Mouse (Mus musculus): ENCODE measurements around the gene Casq2.
"Not testable (repeated sequence)": the region's sequence is repeated elsewhere in the genome, so short reads cannot be mapped to it uniquely, and the experiment has no call there.

Gene Casq2

GRCm38 (mm10) chr3:102135389-102136113 lies 49.3 kb downstream of the Casq2 start:
- no peak for DNase-seq (ENCODE audit: low spot score in 2 of 2)

- no peak for DNase-seq (ENCODE audit: low spot score in 2 of 2)
These were observed 50.9 kb downstream of the Casq2 start for GRCm38 (mm10) chr3:102137158-102137557.

- DNase-seq (ENCODE audit: low spot score in 2 of 2) = no peak
These were observed 52.7 kb downstream of the Casq2 start for GRCm38 (mm10) chr3:102138899-102139298.

- no peak for DNase-seq (ENCODE audit: low spot score in 2 of 2)
These were observed 54.4 kb downstream of the Casq2 start for GRCm38 (mm10) chr3:102140606-102141005.

GRCm38 (mm10) chr3:102141451-102141850 lies 55.2 kb downstream of the Casq2 start:
- no peak for DNase-seq (ENCODE audit: low spot score in 2 of 2)

- DNase-seq (ENCODE audit: low spot score in 2 of 2) = no peak
These were observed 55.7 kb downstream of the Casq2 start for GRCm38 (mm10) chr3:102141893-102142292.

GRCm38 (mm10) chr3:102142947-102143346 lies 56.7 kb downstream of the Casq2 start:
- DNase-seq (ENCODE audit: low spot score in 2 of 2) = no peak

- no peak for DNase-seq (ENCODE audit: low spot score in 2 of 2)
These were observed 57.3 kb downstream of the Casq2 start for GRCm38 (mm10) chr3:102143536-102143935.

GRCm38 (mm10) chr3:102144401-102144800 lies 58.2 kb downstream of the Casq2 start:
- DNase-seq (ENCODE audit: low spot score in 2 of 2) = no peak

GRCm38 (mm10) chr3:102145645-102146386 lies 59.6 kb downstream of the Casq2 start:
- DNase-seq (ENCODE audit: low spot score in 2 of 2) = no peak

- DNase-seq (ENCODE audit: low spot score in 2 of 2) = no peak
These were observed 60.2 kb downstream of the Casq2 start for GRCm38 (mm10) chr3:102146428-102146827.

- no peak for DNase-seq (ENCODE audit: low spot score in 2 of 2)
These were observed 61.0 kb downstream of the Casq2 start for GRCm38 (mm10) chr3:102147189-102147588.

- no peak for DNase-seq (ENCODE audit: low spot score in 2 of 2)
These were observed 63.7 kb downstream of the Casq2 start for GRCm38 (mm10) chr3:102149941-102150340.

- no peak for DNase-seq (ENCODE audit: low spot score in 2 of 2)
These were observed 65.6 kb downstream of the Casq2 start for GRCm38 (mm10) chr3:102151850-102152249.

GRCm38 (mm10) chr3:102152471-102152870 lies 66.3 kb downstream of the Casq2 start:
- DNase-seq (ENCODE audit: low spot score in 2 of 2) = no peak

GRCm38 (mm10) chr3:102152872-102153271 lies 66.7 kb downstream of the Casq2 start:
- DNase-seq (ENCODE audit: low spot score in 2 of 2) = no peak

- DNase-seq (ENCODE audit: low spot score in 2 of 2) = no peak
These were observed 67.9 kb downstream of the Casq2 start for GRCm38 (mm10) chr3:102154107-102154506.

- DNase-seq (ENCODE audit: low spot score in 2 of 2) = no peak
These were observed 70.5 kb downstream of the Casq2 start for GRCm38 (mm10) chr3:102156737-102157136.

GRCm38 (mm10) chr3:102157652-102158051 lies 71.4 kb downstream of the Casq2 start:
- DNase-seq (ENCODE audit: low spot score in 2 of 2) = no peak

GRCm38 (mm10) chr3:102158759-102159422 lies 72.7 kb downstream of the Casq2 start:
- DNase-seq (ENCODE audit: low spot score in 2 of 2) = no peak

GRCm38 (mm10) chr3:102159423-102160325 lies 73.5 kb downstream of the Casq2 start:
- no peak for DNase-seq (ENCODE audit: low spot score in 2 of 2)

GRCm38 (mm10) chr3:102163861-102164260 lies 77.6 kb downstream of the Casq2 start:
- not testable (repeated sequence) for DNase-seq (ENCODE audit: low spot score in 2 of 2)
